Mouse (Mus musculus): ENCODE measurements around the gene Epas1.

The Epas1 gene

GRCm38 (mm10) chr17:86830893-86831292 is 77.4 kb downstream of the Epas1 start:
- no peak for DNase-seq

GRCm38 (mm10) chr17:86832562-86833327 is 79.2 kb downstream of the Epas1 start:
- DNase-seq, result peak; percentile 48

DNA sequence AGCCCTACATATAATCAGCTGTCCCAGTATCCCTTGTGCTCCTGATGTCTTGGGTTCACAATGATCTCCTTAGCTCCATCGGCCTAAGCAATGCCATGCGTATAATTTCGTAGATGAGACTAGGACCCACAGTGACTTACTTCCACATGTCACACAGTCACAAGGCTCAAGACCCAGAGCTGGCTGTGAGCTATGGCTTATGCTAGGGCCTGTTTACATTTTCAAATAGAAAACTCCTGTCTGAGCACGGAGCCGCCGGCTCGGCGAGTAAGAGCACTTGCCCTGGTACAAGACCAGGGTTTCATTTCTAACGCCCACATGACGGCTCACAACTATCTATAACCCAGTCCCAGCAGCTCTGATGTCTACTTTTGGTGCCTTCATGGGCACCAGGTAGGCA is 80.4 kb downstream of the Epas1 start:
- no peak for DNase-seq

GRCm38 (mm10) chr17:86839308-86839707 is 85.8 kb downstream of the Epas1 start:
- DNase-seq, result no peak

DNA sequence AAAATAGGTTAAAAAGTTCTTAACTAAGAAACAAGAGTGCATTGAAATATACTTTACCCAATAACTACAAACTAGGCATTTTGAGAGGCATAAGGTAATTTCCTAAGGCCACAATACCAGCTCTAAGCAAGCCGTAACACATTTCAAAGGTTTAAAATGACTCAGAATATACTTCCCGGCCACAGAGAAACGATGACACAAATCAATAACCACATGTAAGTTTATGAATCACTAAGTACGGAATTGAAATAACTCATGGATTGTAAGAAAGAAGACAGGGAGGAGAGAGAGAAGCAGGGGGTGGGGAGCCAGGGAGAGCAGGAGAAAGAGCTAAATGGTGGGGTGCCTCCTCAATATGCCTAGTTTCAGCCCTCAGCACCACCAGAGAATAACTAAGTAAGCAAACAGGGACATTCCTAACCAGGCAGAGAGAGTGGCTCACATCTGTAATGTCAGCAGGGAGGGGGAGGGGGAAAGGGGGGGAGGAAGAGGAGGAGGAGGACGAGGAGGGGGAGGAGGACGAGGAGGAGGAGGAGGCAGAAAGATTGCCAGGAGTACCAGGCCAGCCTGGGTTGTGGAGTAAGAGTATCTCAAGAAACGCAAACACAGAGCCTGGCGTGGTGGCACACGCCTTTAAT is 97.3 kb downstream of the Epas1 start:
- DNase-seq, result no peak

- DNase-seq, result no peak
Observed at GRCm38 (mm10) chr17:86851782-86852181, 98.3 kb downstream of the Epas1 start.

- no peak for DNase-seq
Observed at GRCm38 (mm10) chr17:86852591-86853031, 99.1 kb downstream of the Epas1 start.

- DNase-seq, result no peak
Observed at GRCm38 (mm10) chr17:86870586-86870985, 117.1 kb downstream of the Epas1 start.

DNA sequence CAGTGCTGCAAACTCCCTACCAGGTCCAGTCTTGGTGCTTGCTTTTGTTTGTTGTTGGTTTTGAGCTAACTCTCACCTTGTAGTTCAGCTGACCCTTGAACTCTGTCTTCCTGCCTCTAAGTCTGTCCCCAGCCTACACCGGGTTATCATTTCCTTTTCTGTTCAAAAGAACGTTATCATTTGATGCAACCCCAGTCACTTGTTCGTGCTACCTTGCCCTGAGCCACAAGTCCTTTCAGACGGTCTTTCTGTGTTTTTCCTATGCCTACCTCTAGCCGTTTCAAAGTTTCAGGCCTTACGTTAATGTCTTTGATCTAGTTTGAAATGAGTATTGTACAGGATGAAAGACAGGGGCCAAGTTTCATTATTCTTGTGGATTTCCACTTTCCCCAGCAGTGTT is 119.1 kb downstream of the Epas1 start:
- DNase-seq, result no peak

- no peak for DNase-seq
Observed at GRCm38 (mm10) chr17:86876940-86877339, 123.4 kb downstream of the Epas1 start.

- DNase-seq, result no peak
Observed at GRCm38 (mm10) chr17:86877747-86878146, 124.2 kb downstream of the Epas1 start.

- DNase-seq, result no peak
Observed at GRCm38 (mm10) chr17:86880056-86880455, 126.6 kb downstream of the Epas1 start.

- DNase-seq, result no peak
Observed at GRCm38 (mm10) chr17:86880461-86881044, 127.1 kb downstream of the Epas1 start.
